Mouse (Mus musculus): Measurements from ENCODE around the gene Stk10. TPM values are rescaled to one million over a fixed set of nuclear protein-coding genes. Genes with fewer than 3 reads are reported as not detected.
"Not testable (repeated sequence)": the region's sequence is repeated elsewhere in the genome, so short reads cannot be mapped to it uniquely, and the experiment has no call there.

The Stk10 gene
- total RNA-seq, 2 experiments from 2014 or later = 7.5 to 8.3 TPM

- DNase-seq (ENCODE audit: low spot score in 2 of 2) = no peak
Measured at GRCm38 (mm10) chr11:32594122-32594521, 61.0 kb downstream of the Stk10 start.

DNA sequence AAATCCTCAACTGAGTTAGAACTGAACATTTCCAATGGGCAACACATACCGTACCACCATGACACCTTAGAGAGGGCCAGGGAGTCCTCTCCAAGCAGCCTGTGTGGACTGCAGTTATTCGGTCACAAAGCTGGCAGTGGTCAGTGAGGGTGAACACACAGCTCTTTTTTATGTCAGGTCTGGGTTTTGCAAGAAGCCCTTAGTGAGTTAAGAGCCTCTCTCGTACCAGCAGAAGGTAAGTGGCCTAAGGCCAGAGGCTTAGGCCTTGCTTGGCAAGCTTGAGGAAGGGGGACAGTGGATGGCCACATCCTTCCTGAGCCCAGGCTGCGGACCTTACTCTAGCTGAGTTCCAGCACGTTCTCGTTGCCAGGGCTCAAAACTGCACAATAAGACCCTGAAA lies 67.3 kb downstream of the Stk10 start:
- DNase-seq (ENCODE audit: low spot score in 2 of 2) = no peak

- DNase-seq (ENCODE audit: low spot score in 2 of 2) = no peak
Measured at GRCm38 (mm10) chr11:32601528-32602323, 68.6 kb downstream of the Stk10 start.

DNA sequence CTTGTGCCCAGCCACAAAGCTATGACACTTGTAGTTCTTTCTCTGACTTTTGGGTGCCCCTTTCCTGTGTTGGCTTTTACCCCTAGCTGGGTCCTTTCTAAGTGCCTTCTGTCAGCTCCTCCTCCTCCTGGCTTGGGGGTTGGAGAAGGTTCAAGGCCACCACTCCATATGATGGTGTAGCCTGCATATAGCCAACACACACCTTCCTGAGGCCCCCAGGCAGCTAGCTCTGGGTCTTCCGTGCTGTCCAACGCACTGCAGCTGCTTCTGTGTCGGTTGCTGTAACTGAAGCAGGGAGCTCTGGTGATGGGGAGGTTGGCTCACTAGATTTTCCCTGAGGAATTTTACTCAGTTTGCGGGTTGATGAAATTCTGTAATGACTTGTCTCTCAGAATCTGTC lies 71.6 kb downstream of the Stk10 start:
- DNase-seq (ENCODE audit: low spot score in 2 of 2) = no peak

- DNase-seq (ENCODE audit: low spot score in 2 of 2) = no peak
Measured at GRCm38 (mm10) chr11:32605131-32605860, 72.2 kb downstream of the Stk10 start.

GRCm38 (mm10) chr11:32605907-32606306 lies 72.8 kb downstream of the Stk10 start:
- no peak for DNase-seq (ENCODE audit: low spot score in 2 of 2)

- DNase-seq (ENCODE audit: low spot score in 2 of 2) = no peak
Measured at GRCm38 (mm10) chr11:32607319-32607718, 74.2 kb downstream of the Stk10 start.

- no peak for DNase-seq (ENCODE audit: low spot score in 2 of 2)
Measured at GRCm38 (mm10) chr11:32610616-32611015, 77.5 kb downstream of the Stk10 start.

DNA sequence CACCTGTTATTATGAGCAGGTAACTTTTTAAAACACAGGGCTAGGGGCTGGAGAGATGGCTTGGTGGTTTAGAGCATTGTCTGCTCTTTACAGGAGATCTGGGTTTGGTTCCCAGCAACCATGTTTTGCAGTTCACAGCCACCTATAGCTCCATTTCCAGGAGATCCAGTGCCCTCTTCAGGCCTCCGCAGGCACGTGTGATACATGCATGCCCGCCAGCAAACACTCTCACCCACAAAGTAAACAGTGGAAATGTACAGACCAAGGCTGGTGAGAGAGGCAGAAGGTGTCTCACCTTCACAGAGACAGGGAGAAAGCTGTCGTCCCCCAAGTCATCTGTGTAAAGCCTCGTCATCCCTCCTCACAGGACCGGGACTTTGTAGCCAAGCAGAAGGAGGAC lies 79.2 kb downstream of the Stk10 start:
- no peak for DNase-seq (ENCODE audit: low spot score in 2 of 2)

- DNase-seq (ENCODE audit: low spot score in 2 of 2) = no peak
Measured at GRCm38 (mm10) chr11:32614463-32614862, 81.4 kb downstream of the Stk10 start.

DNA sequence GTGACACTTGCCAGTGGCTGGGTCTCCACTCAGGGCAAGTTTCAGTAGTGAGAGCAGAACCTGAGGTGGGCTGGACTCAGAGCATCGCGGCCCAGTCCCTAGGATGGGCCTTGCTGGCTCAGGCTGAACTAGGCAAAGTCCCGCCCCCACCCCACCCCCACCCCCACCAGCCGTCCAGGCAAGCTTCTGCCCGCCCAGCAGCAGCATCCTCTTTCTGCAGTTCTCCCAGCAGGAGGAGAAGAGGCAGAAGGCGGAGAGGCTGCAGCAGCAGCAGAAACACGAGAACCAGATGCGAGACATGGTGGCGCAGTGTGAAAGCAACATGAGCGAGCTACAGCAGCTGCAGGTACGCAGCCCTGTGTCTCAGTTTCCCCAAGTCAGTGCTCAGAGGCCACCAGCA lies 82.5 kb downstream of the Stk10 start:
- DNase-seq (ENCODE audit: low spot score in 2 of 2) = no peak

DNA sequence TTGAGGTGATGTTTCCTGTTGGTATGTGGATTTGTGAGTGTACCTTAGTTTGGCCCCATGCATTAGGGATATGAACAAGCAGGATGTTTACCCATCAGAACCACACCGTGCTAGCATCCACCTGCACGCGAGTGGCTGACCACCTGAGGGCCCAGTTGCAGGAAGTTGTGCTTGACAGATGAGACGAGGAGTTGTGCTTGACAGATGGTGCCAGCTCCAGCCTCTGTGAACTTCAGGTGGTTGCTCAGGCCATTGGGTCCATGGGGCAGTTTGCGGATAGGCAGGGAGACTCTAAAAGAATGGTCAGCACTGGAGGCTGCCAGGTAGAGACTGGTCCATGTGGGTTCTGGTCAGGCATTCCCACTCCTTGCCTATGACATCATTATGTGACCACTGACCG lies 83.0 kb downstream of the Stk10 start:
- DNase-seq (ENCODE audit: low spot score in 2 of 2) = no peak

- no peak for DNase-seq (ENCODE audit: low spot score in 2 of 2)
Measured at GRCm38 (mm10) chr11:32618036-32618435, 84.9 kb downstream of the Stk10 start.

GRCm38 (mm10) chr11:32618641-32619040 lies 85.5 kb downstream of the Stk10 start:
- not testable (repeated sequence) for DNase-seq (ENCODE audit: low spot score in 2 of 2)

DNA sequence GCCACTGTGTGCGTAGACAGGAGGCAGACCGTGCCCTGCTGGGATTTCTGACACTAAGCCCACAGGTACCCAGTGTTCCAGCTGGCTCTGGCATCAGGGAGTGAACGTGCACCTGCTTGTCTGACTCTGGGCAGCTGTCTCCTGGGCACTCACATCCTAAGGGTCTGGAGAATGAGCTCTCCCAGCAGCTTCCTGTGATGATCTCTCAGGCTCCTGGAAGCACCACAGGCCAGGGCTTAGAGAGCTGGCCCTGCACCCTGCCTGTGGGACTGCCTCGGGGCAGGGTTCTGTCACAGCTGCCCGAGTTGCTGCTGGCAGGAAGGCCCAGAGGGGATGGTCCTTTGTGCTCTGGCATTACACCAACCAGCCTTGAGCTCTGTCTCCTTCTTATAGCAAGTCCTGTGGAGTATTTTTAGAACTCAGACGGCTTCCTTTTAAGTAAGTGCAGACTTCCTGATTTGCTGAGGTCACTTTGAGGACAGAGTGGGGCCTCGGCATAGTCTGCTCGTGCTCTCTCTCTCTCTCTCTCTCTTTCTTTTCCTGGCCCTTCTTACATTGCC lies 86.2 kb downstream of the Stk10 start:
- peak in 1 of 2 experiments; percentile 61 for DNase-seq (ENCODE audit: low spot score in 2 of 2)

GRCm38 (mm10) chr11:32619866-32620456 lies 86.9 kb downstream of the Stk10 start:
- no peak for DNase-seq (ENCODE audit: low spot score in 2 of 2)

- peak; percentile 51 to 55 for DNase-seq (ENCODE audit: low spot score in 2 of 2)
Measured at GRCm38 (mm10) chr11:32621831-32622478, 88.8 kb downstream of the Stk10 start.

DNA sequence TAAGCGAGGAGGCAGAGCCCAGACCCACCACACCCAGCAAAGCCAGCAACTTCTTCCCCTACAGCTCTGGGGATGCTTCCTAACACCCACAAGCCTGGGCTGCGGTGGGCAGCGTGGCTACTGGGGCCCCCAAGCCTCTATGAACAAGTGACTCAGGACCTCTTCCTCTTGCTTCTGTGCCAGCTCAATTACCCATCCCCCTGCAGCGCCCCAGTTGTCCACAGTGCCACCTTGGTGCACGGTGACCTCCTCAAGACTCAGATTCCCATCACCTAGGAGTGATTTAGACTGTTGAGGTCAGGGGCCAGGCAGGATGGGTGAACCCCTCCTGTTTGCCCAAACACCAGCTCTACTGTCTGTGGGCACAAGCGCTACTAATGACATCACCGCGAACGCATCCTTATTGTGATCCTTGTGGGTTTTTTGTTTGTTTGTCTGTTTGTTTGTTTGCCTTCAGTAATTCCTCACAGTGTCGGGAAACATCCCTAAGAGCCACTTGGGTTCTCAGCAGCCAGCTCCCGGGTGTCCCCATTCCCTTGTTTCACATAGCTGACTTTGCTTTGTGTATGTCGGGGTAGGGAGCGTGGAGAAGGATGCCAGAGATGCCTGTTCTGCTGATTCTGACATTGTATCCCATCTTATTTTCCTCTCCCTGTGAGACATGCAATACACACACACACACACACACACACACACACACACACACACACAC lies 89.5 kb downstream of the Stk10 start:
- no peak for DNase-seq (ENCODE audit: low spot score in 2 of 2)

- peak; percentile 73 to 87 for DNase-seq (ENCODE audit: low spot score in 2 of 2)
Measured at GRCm38 (mm10) chr11:32623236-32623635, 90.1 kb downstream of the Stk10 start.

GRCm38 (mm10) chr11:32623912-32624311 lies 90.8 kb downstream of the Stk10 start:
- DNase-seq (ENCODE audit: low spot score in 2 of 2) = no peak

DNA sequence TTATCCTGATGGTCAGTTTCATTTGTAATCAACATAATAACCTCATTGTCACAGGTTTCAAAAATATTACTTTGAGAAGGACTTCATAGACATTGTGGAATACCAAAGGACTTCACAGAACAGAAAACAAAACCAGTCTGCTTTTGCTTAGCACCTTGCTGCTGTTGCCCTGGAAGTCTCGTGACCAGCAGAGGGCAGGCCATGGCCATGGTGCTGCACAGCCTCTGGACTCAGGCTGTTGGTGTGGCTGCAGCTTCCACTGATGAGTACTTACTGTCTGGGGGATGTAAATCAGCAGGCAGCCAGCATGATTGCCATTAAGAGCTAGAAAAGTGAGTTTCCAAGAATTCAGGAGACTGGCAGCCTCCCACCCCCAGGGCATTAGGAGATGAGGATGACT lies 92.6 kb downstream of the Stk10 start:
- DNase-seq (ENCODE audit: low spot score in 2 of 2) = peak; percentile 44 to 68

Measured in layer of hippocampus, postnatal 14 days (tissue).